ENCODE assay signal across 18 mouse cellular contexts in the genomic region with DNA sequence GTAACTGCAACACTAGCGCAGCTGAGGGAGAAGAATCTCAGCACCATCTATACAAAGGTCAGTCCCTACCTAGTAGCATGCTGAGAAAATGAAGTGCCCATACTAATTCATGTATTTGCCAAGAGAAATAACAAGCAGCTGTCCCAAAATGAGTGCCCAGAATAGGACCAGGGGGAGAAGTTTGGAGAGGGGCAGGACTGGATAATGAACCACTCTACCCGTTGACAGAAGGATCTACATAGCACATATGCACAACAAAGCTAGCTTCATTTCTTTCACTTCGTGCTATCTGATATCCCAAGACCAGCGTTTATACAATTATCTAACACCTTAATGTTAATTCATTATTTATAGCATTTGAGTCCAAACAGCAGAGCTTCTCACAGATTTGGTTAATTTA.
"Had no signal": no experiment of that assay in that cellular context is flagged by ENCODE, and none has a peak within 500 bp of the region (broad histone marks: within the 10 kb centered on the region; RNA-seq: fewer than 3 reads in every experiment).

No protein-coding gene starts in this region.

- H3K27me3 ChIP-seq: lung, embryonic 15.5 days; midbrain, embryonic 13.5 days; midbrain, embryonic 15.5 days; neural tube, embryonic 12.5 days; stomach, embryonic 15.5 days had no signal

- H3K4me1 ChIP-seq: lung, embryonic 15.5 days; megakaryocyte, embryonic 14.5 days; midbrain, embryonic 13.5 days; midbrain, embryonic 15.5 days; neural tube, embryonic 12.5 days; stomach, embryonic 15.5 days had no signal

- H3K4me3 ChIP-seq: lung, embryonic 15.5 days; megakaryocyte, embryonic 14.5 days; midbrain, embryonic 13.5 days; midbrain, embryonic 15.5 days; neural tube, embryonic 12.5 days; stomach, embryonic 15.5 days had no signal

- DNase-seq: liver, postnatal 0 days; lung, adult 2 months; lung, postnatal 14 days; lung, postnatal 36 days; right cerebral cortex, postnatal 14 days; thymus, adult 2 months; thymus, postnatal 25 days; thymus, postnatal 4 days had no signal

- H3K9ac ChIP-seq: liver, postnatal 0 days; lung, embryonic 15.5 days; midbrain, embryonic 13.5 days; midbrain, embryonic 15.5 days; neural tube, embryonic 12.5 days; stomach, embryonic 15.5 days had no signal

- H3K27ac ChIP-seq: lung, embryonic 15.5 days; macrophage; midbrain, embryonic 13.5 days; midbrain, embryonic 15.5 days; neural tube, embryonic 12.5 days; stomach, embryonic 15.5 days; stomach, postnatal 0 days had no signal

- ATAC-seq: liver, postnatal 0 days; lung, postnatal 0 days; midbrain, embryonic 13.5 days; midbrain, embryonic 15.5 days had no signal

- H3K9me3 ChIP-seq: lung, embryonic 15.5 days; megakaryocyte, embryonic 14.5 days; midbrain, embryonic 13.5 days; midbrain, embryonic 15.5 days; neural tube, embryonic 12.5 days; stomach, embryonic 15.5 days had no signal

- H3K4me2 ChIP-seq: lung, embryonic 15.5 days; midbrain, embryonic 11.5 days; midbrain, embryonic 13.5 days; midbrain, embryonic 15.5 days; neural tube, embryonic 12.5 days; stomach, embryonic 15.5 days had no signal

- H3K36me3 ChIP-seq: lung, embryonic 15.5 days; midbrain, embryonic 13.5 days; midbrain, embryonic 15.5 days; neural tube, embryonic 12.5 days; stomach, embryonic 15.5 days had no signal
